ENCODE assay signal across 39 mouse cellular contexts in genomic region chr4:43465935-43466334, GRCm38 (mm10). TPM values are rescaled to one million over a fixed set of nuclear protein-coding genes. Genes with fewer than 3 reads are reported as not detected.
DNase-seq lines count a peak whose midpoint lies in the region; ATAC-seq and TF ChIP-seq lines count a peak whose summit lies in the region.
"Had no signal": no experiment of that assay in that cellular context is flagged by ENCODE, and none has a peak within 500 bp of the region (broad histone marks: within the 10 kb centered on the region; RNA-seq: fewer than 3 reads in every experiment).

No protein-coding gene starts in this region.

- H3K9me3 ChIP-seq in limb, embryonic 13.5 days = no peaks in the 10 kb centered on the region
- H3K9me3 ChIP-seq in limb, embryonic 10.5 days (replicated peaks) = no peaks in the 10 kb centered on the region
- H3K9me3 ChIP-seq in midbrain, postnatal 0 days (ENCODE audit: low read length) = no peaks in the 10 kb centered on the region
- H3K9me3 ChIP-seq: embryonic facial prominence, embryonic 12.5 days; heart, embryonic 10.5 days; hindbrain, embryonic 15.5 days; kidney, embryonic 15.5 days; limb, embryonic 15.5 days; liver, embryonic 15.5 days; neural tube, embryonic 12.5 days had no signal

- H3K4me2 ChIP-seq in limb, embryonic 13.5 days (replicated peaks) = no peak overlapping the region
- no peak overlapping the region for H3K4me2 ChIP-seq in midbrain, postnatal 0 days (ENCODE audit: low read depth, low read length, poor library complexity, severe bottlenecking)
- H3K4me2 ChIP-seq: embryonic facial prominence, embryonic 12.5 days; hindbrain, embryonic 15.5 days; kidney, embryonic 15.5 days; limb, embryonic 15.5 days; liver, embryonic 15.5 days; lung, embryonic 14.5 days; midbrain, embryonic 11.5 days; neural tube, embryonic 12.5 days had no signal

- no peak for ATAC-seq in limb, embryonic 13.5 days (ENCODE audit: low FRiP score, low read depth)
- peak; percentile 25 to 49; a peak in 3 of 4 replicates for ATAC-seq in hematopoietic stem cell, adult 5-6 weeks (replicated peaks in 1 of 2; ENCODE audit: insufficient read depth in 1 of 2, low FRiP score in 2 of 2, low TSS enrichment in 1 of 2, low read depth in 1 of 2, poor library complexity in 2 of 2, severe bottlenecking in 2 of 2)
- ATAC-seq in midbrain, postnatal 0 days (ENCODE audit: low FRiP score) = no peak
- ATAC-seq: CD4-positive, CD25-positive, alpha-beta regulatory T cell, adult 4 months; forebrain, embryonic 14.5 days; inflammation-experienced regulatory T-cells, adult 6 months; midbrain, embryonic 16.5 days had no signal

- WGBS in limb, embryonic 13.5 days = 87% methylated on average over 6 of the region's 6 CpGs
- 84% methylated on average over 6 of the region's 6 CpGs for WGBS in limb, embryonic 10.5 days
- 88% methylated on average over 6 of the region's 6 CpGs for WGBS in midbrain, postnatal 0 days

- H3K9ac ChIP-seq in limb, embryonic 13.5 days = 0 out of 2 replicates have a peak overlapping the region, but pooled peaks have one; percentile 8
- H3K9ac ChIP-seq in midbrain, postnatal 0 days (replicated peaks; ENCODE audit: low read length, poor library complexity, severe bottlenecking) = no peak overlapping the region
- H3K9ac ChIP-seq: embryonic facial prominence, embryonic 12.5 days; hindbrain, embryonic 15.5 days; kidney, embryonic 15.5 days; limb, embryonic 15.5 days; liver, embryonic 15.5 days; lung, embryonic 14.5 days; neural tube, embryonic 12.5 days had no signal

- no peaks in the 10 kb centered on the region for H3K27me3 ChIP-seq in limb, embryonic 13.5 days
- H3K27me3 ChIP-seq in limb, embryonic 10.5 days (ENCODE audit: low read depth, poor library complexity, severe bottlenecking) = no peaks in the 10 kb centered on the region
- H3K27me3 ChIP-seq in midbrain, postnatal 0 days (ENCODE audit: insufficient read depth, low read length) = no peaks in the 10 kb centered on the region
- H3K27me3 ChIP-seq: embryonic facial prominence, embryonic 12.5 days; hindbrain, embryonic 15.5 days; kidney, embryonic 15.5 days; limb, embryonic 15.5 days; neural tube, embryonic 12.5 days had no signal

- no peak overlapping the region for H3K27ac ChIP-seq in limb, embryonic 13.5 days
- H3K27ac ChIP-seq in limb, embryonic 10.5 days = no peak overlapping the region
- no peak overlapping the region for H3K27ac ChIP-seq in midbrain, postnatal 0 days (ENCODE audit: low read depth, low read length)
- H3K27ac ChIP-seq: embryonic facial prominence, embryonic 12.5 days; heart, embryonic 10.5 days; hindbrain, embryonic 15.5 days; kidney, embryonic 15.5 days; layer of hippocampus, adult 2 months; left cerebral cortex, adult 2 months; limb, embryonic 15.5 days; liver, embryonic 15.5 days; neural tube, embryonic 12.5 days had no signal

- no peak for TF ChIP-seq CTCF in midbrain, postnatal 0 days (IDR thresholded peaks at IDR 0.05)

- no peak for DNase-seq in limb, embryonic 10.5 days (ENCODE audit: low spot score)
- DNase-seq in thymus, postnatal 0 days (ENCODE audit: low spot score) = peak; percentile 23
- no peak for DNase-seq in thymus, postnatal 4 days
- DNase-seq in kidney, adult 18-20 months = no peak
- DNase-seq in c-Kit-positive CD71-positive TER-119-positive erythroid progenitor cells, embryonic 14.5 days (ENCODE audit: low spot score) = no peak
- no peak for DNase-seq in midbrain, postnatal 0 days (ENCODE audit: low spot score)
- DNase-seq: adrenal gland, postnatal 25 days; cerebellum, adult 11 months; cerebellum, adult 9-10 months; cerebellum, postnatal 36 days; embryo, embryonic 11 days; heart, postnatal 4 days; kidney, adult 11 months; kidney, postnatal 36 days; lung, embryonic 14.5 days; lung, postnatal 14 days; thymus, postnatal 14 days had no signal

- H3K36me3 ChIP-seq in limb, embryonic 13.5 days = no peaks in the 10 kb centered on the region
- H3K36me3 ChIP-seq in limb, embryonic 10.5 days = no peaks in the 10 kb centered on the region
- H3K36me3 ChIP-seq in midbrain, postnatal 0 days (ENCODE audit: insufficient read depth, low read length) = no peaks in the 10 kb centered on the region
- H3K36me3 ChIP-seq: embryonic facial prominence, embryonic 12.5 days; heart, embryonic 10.5 days; hindbrain, embryonic 15.5 days; kidney, embryonic 15.5 days; limb, embryonic 15.5 days; liver, embryonic 15.5 days; neural tube, embryonic 12.5 days had no signal

- H3K4me1 ChIP-seq in limb, embryonic 13.5 days = no peaks in the 10 kb centered on the region
- no peaks in the 10 kb centered on the region for H3K4me1 ChIP-seq in limb, embryonic 10.5 days
- no peaks in the 10 kb centered on the region for H3K4me1 ChIP-seq in midbrain, postnatal 0 days (ENCODE audit: insufficient read depth, low read length)
- H3K4me1 ChIP-seq: embryonic facial prominence, embryonic 12.5 days; heart, embryonic 10.5 days; hindbrain, embryonic 15.5 days; kidney, embryonic 15.5 days; limb, embryonic 15.5 days; liver, embryonic 15.5 days; neural tube, embryonic 12.5 days had no signal

- no peak overlapping the region for H3K4me3 ChIP-seq in limb, embryonic 13.5 days
- H3K4me3 ChIP-seq in limb, embryonic 10.5 days = no peak overlapping the region
- H3K4me3 ChIP-seq in midbrain, postnatal 0 days (ENCODE audit: low read depth, low read length) = no peak overlapping the region
- H3K4me3 ChIP-seq: embryonic facial prominence, embryonic 12.5 days; heart, embryonic 10.5 days; hindbrain, embryonic 15.5 days; kidney, embryonic 15.5 days; layer of hippocampus, adult 2 months; left cerebral cortex, adult 2 months; limb, embryonic 15.5 days; liver, embryonic 15.5 days; myocyte; neural tube, embryonic 12.5 days had no signal

RNA-seq across cellular contexts. Expression of gene Cd72, which starts 11.5 kb away (rescaled TPM):
- polyA plus RNA-seq in limb, embryonic 13.5 days (2015; fragmentation: Nextera tagmentation; extraction: Ambion mirVana) = 3.0 and 4.2 TPM in 2 replicates
- 2.0 and 2.3 TPM in 2 replicates for polyA plus RNA-seq in limb, embryonic 10.5 days (2016; fragmentation: Nextera tagmentation; extraction: Ambion mirVana)
- 6.4 and 6.6 TPM in 2 replicates for polyA plus RNA-seq in thymus, postnatal 0 days (2015; fragmentation: Nextera tagmentation; extraction: Ambion mirVana)
- 91.6 and 153 TPM in 2 replicates for total RNA-seq in hematopoietic stem cell, adult 5-6 weeks (2017)
- total RNA-seq in midbrain, postnatal 0 days (2014; rRNA removed) = not detected in 2 replicates
- polyA plus RNA-seq in midbrain, postnatal 0 days (2015; fragmentation: Nextera tagmentation; extraction: Ambion mirVana) = 5.2 and 5.4 TPM in 2 replicates
- total RNA-seq: gastrocnemius, adult 8-10 months; layer of hippocampus, adult 2 months; layer of hippocampus, postnatal 14 days had no signal

RNA-seq across cellular contexts. Expression of gene Sit1, which starts 17.6 kb away (rescaled TPM):
- not detected in 2 replicates for polyA plus RNA-seq in limb, embryonic 13.5 days (2015; fragmentation: Nextera tagmentation; extraction: Ambion mirVana)
- not detected in 2 replicates for polyA plus RNA-seq in limb, embryonic 10.5 days (2016; fragmentation: Nextera tagmentation; extraction: Ambion mirVana)
- polyA plus RNA-seq in thymus, postnatal 0 days (2015; fragmentation: Nextera tagmentation; extraction: Ambion mirVana) = 138 and 168 TPM in 2 replicates
- total RNA-seq in hematopoietic stem cell, adult 5-6 weeks (2017) = not detected in 2 replicates
- total RNA-seq in midbrain, postnatal 0 days (2014; rRNA removed) = not detected in 2 replicates
- polyA plus RNA-seq in midbrain, postnatal 0 days (2015; fragmentation: Nextera tagmentation; extraction: Ambion mirVana) = not detected in 2 replicates
- total RNA-seq: gastrocnemius, adult 8-10 months; gastrocnemius, postnatal 4 days; heart, postnatal 4 days; layer of hippocampus, adult 2 months; layer of hippocampus, postnatal 14 days; left cerebral cortex, adult 2 months; left cerebral cortex, postnatal 25 days had no signal
- polyA plus RNA-seq: embryonic facial prominence, embryonic 12.5 days; forebrain, embryonic 14.5 days; heart, embryonic 10.5 days; heart, postnatal 0 days; hindbrain, embryonic 15.5 days; kidney, embryonic 15.5 days; limb, embryonic 15.5 days; lung, embryonic 14.5 days; midbrain, embryonic 11.5 days; midbrain, embryonic 16.5 days; myocyte; neural tube, embryonic 12.5 days had no signal

RNA-seq across cellular contexts. Expression of gene Tesk1, which starts 24.2 kb away (rescaled TPM):
- 7.7 and 10.3 TPM in 2 replicates for polyA plus RNA-seq in limb, embryonic 13.5 days (2015; fragmentation: Nextera tagmentation; extraction: Ambion mirVana)
- 7.5 and 9.7 TPM in 2 replicates for polyA plus RNA-seq in limb, embryonic 10.5 days (2016; fragmentation: Nextera tagmentation; extraction: Ambion mirVana)
- polyA plus RNA-seq in thymus, postnatal 0 days (2015; fragmentation: Nextera tagmentation; extraction: Ambion mirVana) = 2.1 and 2.8 TPM in 2 replicates
- total RNA-seq in hematopoietic stem cell, adult 5-6 weeks (2017) = 12.0 and 17.6 TPM in 2 replicates
- total RNA-seq in midbrain, postnatal 0 days (2014; rRNA removed) = 141 and 184 TPM in 2 replicates
- 17.2 and 18.9 TPM in 2 replicates for polyA plus RNA-seq in midbrain, postnatal 0 days (2015; fragmentation: Nextera tagmentation; extraction: Ambion mirVana)

RNA-seq across cellular contexts. Expression of gene Ccdc107, which starts 26.8 kb away (rescaled TPM):
- 71.6 and 74.3 TPM in 2 replicates for polyA plus RNA-seq in limb, embryonic 13.5 days (2015; fragmentation: Nextera tagmentation; extraction: Ambion mirVana)
- 44.3 and 50.8 TPM in 2 replicates for polyA plus RNA-seq in limb, embryonic 10.5 days (2016; fragmentation: Nextera tagmentation; extraction: Ambion mirVana)
- polyA plus RNA-seq in thymus, postnatal 0 days (2015; fragmentation: Nextera tagmentation; extraction: Ambion mirVana) = 85.1 and 92.8 TPM in 2 replicates
- 45.7 and 55.6 TPM in 2 replicates for total RNA-seq in hematopoietic stem cell, adult 5-6 weeks (2017)
- 74.0 and 77.4 TPM in 2 replicates for total RNA-seq in midbrain, postnatal 0 days (2014; rRNA removed)
- 107 and 120 TPM in 2 replicates for polyA plus RNA-seq in midbrain, postnatal 0 days (2015; fragmentation: Nextera tagmentation; extraction: Ambion mirVana)

RNA-seq across cellular contexts. Expression of gene Arhgef39, which starts 33.6 kb away (rescaled TPM):
- polyA plus RNA-seq in limb, embryonic 13.5 days (2015; fragmentation: Nextera tagmentation; extraction: Ambion mirVana) = 43.8 and 47.3 TPM in 2 replicates
- polyA plus RNA-seq in limb, embryonic 10.5 days (2016; fragmentation: Nextera tagmentation; extraction: Ambion mirVana) = 45.1 and 49.8 TPM in 2 replicates
- polyA plus RNA-seq in thymus, postnatal 0 days (2015; fragmentation: Nextera tagmentation; extraction: Ambion mirVana) = 35.5 and 37.1 TPM in 2 replicates
- total RNA-seq in hematopoietic stem cell, adult 5-6 weeks (2017) = 66.5 and 76.9 TPM in 2 replicates
- total RNA-seq in midbrain, postnatal 0 days (2014; rRNA removed) = 1.3 and 16.1 TPM in 2 replicates
- polyA plus RNA-seq in midbrain, postnatal 0 days (2015; fragmentation: Nextera tagmentation; extraction: Ambion mirVana) = 2.3 and 2.8 TPM in 2 replicates
- total RNA-seq: gastrocnemius, adult 8-10 months had no signal

Comparison
In these comparisons a context has a peak if more than half of its experiments do, and no peak if none do; other contexts are left out.
1. ATAC-seq: peak in hematopoietic stem cell, adult 5-6 weeks (2 of 2); none in limb, embryonic 13.5 days (single experiment) and midbrain, postnatal 0 days (single experiment).
2. RNA of gene Sit1, which starts 17.6 kb away (polyA plus RNA-seq): 138 to 168 TPM in thymus, postnatal 0 days; not detected in limb, embryonic 13.5 days, not detected in limb, embryonic 10.5 days and not detected in midbrain, postnatal 0 days; every median in the first group is over 100 times any median in the second.